Mouse (Mus musculus) forebrain, embryonic 11.5 days (tissue): ENCODE measurements around the gene Trim67. TPM values are rescaled to one million over a fixed set of nuclear protein-coding genes. Genes with fewer than 3 reads are reported as not detected.
A peak's percentile ranks its signal among the peaks of the same experiment; 100 is the strongest.
"Not testable (repeated sequence)": the region's sequence is repeated elsewhere in the genome, so short reads cannot be mapped to it uniquely, and the experiment has no call there.

Source experiments
- ATAC-seq: fragments of 200-750 bp; cut with Nextera tagmentation; replicated peaks from 2 replicates; pipeline ENCODE4 v1.8.0; 2017; ENCODE audit warnings: moderate TSS enrichment; ENCODE audit not compliant: low FRiP score
- DNase-seq: peaks from one replicate; pipeline ENCODE4 v3.0.0-alpha.2; 2017; ENCODE audit warnings: low spot score
- H3K27ac ChIP-seq: fragments of 300-500 bp; sonication (generic); 2 replicates; pipeline ENCODE4 v1.5.1; 2014; ENCODE audit warnings: low read depth, low read length
- H3K27me3 ChIP-seq: fragments of 300-500 bp; sonication (generic); 2 replicates; pipeline ENCODE4 v1.6.1; 2014; ENCODE audit warnings: mild to moderate bottlenecking, low read length, mixed read lengths; ENCODE audit not compliant: control insufficient read depth, insufficient read depth
- H3K36me3 ChIP-seq: fragments of 300-500 bp; sonication (generic); 2 replicates; pipeline ENCODE4 v1.6.1; 2014; ENCODE audit warnings: mild to moderate bottlenecking, low read length, moderate library complexity, mixed read lengths; ENCODE audit not compliant: control insufficient read depth, insufficient read depth
- H3K4me1 ChIP-seq: fragments of 300-500 bp; sonication (generic); replicated peaks from 2 replicates; pipeline ENCODE4 v1.6.1; 2014; ENCODE audit warnings: low read length, mixed read lengths; ENCODE audit not compliant: control insufficient read depth, insufficient read depth
- H3K4me2 ChIP-seq: fragments of 300-500 bp; sonication (generic); 2 replicates; pipeline ENCODE4 v1.6.1; 2014; ENCODE audit warnings: low read depth, mild to moderate bottlenecking, low read length, moderate library complexity, mixed read lengths; ENCODE audit not compliant: severe bottlenecking
- H3K4me3 ChIP-seq: fragments of 300-500 bp; sonication (generic); 2 replicates; pipeline ENCODE4 v1.5.1; 2014; ENCODE audit warnings: low read depth, low read length
- H3K9ac ChIP-seq: fragments of 300-500 bp; sonication (generic); 2 replicates; pipeline ENCODE4 v1.6.1; 2014; ENCODE audit warnings: low read length
- H3K9me3 ChIP-seq: fragments of 300-500 bp; sonication (generic); 2 replicates; pipeline ENCODE4 v1.6.1; 2016; ENCODE audit warnings: low read length, mixed read lengths; ENCODE audit not compliant: control insufficient read depth
- WGBS: fragments of 180-500 bp; shearing (Covaris S2); extraction: QIAGEN DNeasy Blood & Tissue Kit; methylation state at CpG from one replicate; pipeline ENCODE4 v1.1.7; 2014; 5-methylcytosine and 5-hydroxymethylcytosine counted together
- polyA plus RNA-seq: library from polyadenylated mRNA; unstranded; fragments of >200 nt; fragmentation: Nextera tagmentation; extraction: Ambion mirVana; gene quantifications from 2 replicates; pipeline ENCODE4 v1.2.1, GENCODE M21; 2014

Trim67 gene
- polyA plus RNA-seq, 1 experiment from 2014 or later, result 2.2 TPM

DNA sequence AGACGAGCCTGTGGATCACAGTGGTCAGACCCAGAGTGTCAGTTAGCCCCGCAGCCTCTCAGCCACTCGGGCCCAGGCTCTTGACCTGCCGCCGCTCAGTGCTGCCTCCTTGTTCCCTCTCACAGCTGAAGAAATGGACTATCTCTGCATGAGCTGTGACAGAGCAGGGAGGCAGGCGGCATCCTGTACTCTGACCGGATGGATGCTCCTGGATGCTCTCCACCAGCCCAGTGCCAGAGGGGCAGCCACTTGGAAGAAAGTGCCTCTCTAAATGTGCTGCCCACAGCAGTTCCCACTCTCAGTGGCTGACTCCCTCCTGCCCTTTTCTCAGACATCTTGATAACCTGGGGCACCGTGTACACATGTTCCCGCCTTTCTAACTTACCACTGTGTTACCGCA lies 48.9 kb downstream of the Trim67 start:
- peaks cover 8% of the 10 kb centered on the region; the same call in 1 of the 2 replicates for H3K36me3 ChIP-seq
- H3K27ac ChIP-seq, result no peak overlapping the region
- no peaks in the 10 kb centered on the region for H3K9me3 ChIP-seq
- DNase-seq (no peak), ATAC-seq (no peak)
- WGBS, result 92% methylated on average over 10 of the region's 10 CpGs
- H3K9ac ChIP-seq, result no peak overlapping the region
- no peak overlapping the region for H3K4me2 ChIP-seq
- no peak overlapping the region for H3K4me3 ChIP-seq
- H3K4me1 ChIP-seq, result no peaks in the 10 kb centered on the region
- H3K27me3 ChIP-seq, result no peaks in the 10 kb centered on the region

DNA sequence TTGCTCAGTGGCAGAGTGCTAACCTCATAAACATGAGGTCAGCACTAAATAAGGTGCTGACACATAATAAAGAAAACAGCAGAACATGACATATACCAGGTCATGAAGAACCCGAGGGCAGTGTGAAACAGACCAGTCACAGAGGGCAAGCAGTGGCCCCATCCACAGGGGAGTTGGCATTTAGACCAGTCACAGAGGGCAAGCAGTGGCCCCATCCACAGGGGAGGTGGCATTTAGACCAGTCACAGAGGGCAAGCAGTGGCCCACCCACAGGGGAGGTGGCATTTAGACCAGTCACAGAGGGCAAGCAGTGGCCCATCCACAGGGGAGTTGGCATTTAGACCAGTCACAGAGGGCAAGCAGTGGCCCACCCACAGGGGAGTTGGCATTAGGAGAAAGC lies 50.0 kb downstream of the Trim67 start:
- not testable (repeated sequence) for H3K9ac ChIP-seq, ATAC-seq, H3K9me3 ChIP-seq, H3K27me3 ChIP-seq, H3K27ac ChIP-seq, H3K4me1 ChIP-seq, H3K4me2 ChIP-seq, H3K4me3 ChIP-seq, H3K36me3 ChIP-seq, DNase-seq
- 76% methylated on average over 1 of the region's 1 CpGs for WGBS

DNA sequence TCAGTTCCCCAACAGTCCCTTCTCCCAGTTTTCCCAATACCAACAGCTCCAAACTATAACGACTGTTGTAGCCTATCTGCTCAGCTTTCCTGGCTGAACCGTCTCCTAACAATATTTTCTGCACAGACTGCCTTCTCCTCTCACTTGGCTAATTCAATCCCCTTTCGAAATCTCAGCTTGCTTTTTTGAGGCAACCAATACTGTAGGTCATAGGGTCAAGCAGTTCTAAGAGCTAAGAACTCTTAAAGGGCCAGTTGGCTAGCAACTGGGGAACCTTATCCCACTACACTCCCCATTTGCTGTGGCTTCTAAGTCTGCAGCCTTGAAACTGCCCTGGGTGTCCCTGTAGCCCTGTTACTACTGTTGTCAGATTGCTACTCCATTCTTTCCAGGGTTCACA lies 52.2 kb downstream of the Trim67 start:
- H3K36me3 ChIP-seq, result peaks cover 5% of the 10 kb centered on the region; the same call in 1 of the 2 replicates
- no peak overlapping the region for H3K27ac ChIP-seq
- no peak overlapping the region for H3K4me2 ChIP-seq
- 75% methylated on average over 3 of the region's 3 CpGs for WGBS
- H3K4me3 ChIP-seq, result no peak overlapping the region
- no peaks in the 10 kb centered on the region for H3K27me3 ChIP-seq
- H3K4me1 ChIP-seq, result no peaks in the 10 kb centered on the region
- no peak overlapping the region for H3K9ac ChIP-seq
- H3K9me3 ChIP-seq, result no peaks in the 10 kb centered on the region
- ATAC-seq (no peak), DNase-seq (no peak)

DNA sequence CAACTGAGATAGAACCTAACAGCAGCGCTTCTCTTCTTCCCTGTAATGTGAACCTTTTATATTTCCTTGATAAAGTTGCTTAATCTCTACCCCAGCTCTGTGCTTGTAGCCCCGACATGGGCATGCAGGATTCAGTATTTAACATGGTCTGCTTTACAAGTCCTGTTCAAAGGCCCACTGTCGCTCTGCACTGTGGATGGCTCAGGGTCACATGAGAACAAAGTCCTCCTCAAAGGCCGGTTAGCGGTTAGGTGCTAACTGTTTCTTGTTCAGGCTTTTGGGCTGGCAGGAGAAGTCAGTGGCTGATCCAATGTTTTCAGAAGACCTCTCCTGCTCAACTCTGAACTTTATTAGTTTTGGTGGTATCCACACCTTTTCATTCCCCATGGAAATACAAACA lies 52.7 kb downstream of the Trim67 start:
- H3K4me2 ChIP-seq, result no peak overlapping the region
- no peak overlapping the region for H3K27ac ChIP-seq
- H3K4me3 ChIP-seq, result no peak overlapping the region
- no peak overlapping the region for H3K9ac ChIP-seq
- DNase-seq, result no peak
- no peaks in the 10 kb centered on the region for H3K9me3 ChIP-seq
- peaks cover 3% of the 10 kb centered on the region; the same call in 1 of the 2 replicates for H3K36me3 ChIP-seq
- H3K27me3 ChIP-seq, result no peaks in the 10 kb centered on the region
- ATAC-seq, result no peak
- WGBS, result 92% methylated on average over 5 of the region's 5 CpGs
- no peaks in the 10 kb centered on the region for H3K4me1 ChIP-seq

DNA sequence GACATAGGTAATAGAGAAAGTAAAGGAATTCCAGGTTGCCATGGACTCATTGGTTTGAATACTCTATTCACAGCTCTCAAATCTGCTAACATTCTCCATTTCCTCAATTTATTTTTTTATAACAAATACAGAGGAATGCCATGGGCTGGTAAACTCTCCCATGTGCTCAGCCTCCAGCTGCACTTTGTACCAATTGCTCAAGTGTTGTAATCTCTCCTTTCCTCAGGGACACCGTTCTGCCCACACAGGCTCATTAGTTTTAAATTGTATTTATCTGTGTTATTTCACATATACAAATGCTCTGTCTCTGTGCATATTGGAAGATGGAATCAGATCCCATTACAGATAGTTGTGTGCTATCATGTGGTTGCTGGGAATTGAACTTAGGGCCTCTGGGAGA lies 60.6 kb downstream of the Trim67 start:
- no peak overlapping the region for H3K4me3 ChIP-seq
- 89% methylated on average over 1 of the region's 1 CpGs for WGBS
- no peak overlapping the region for H3K27ac ChIP-seq
- H3K4me2 ChIP-seq, result no peak overlapping the region
- ATAC-seq, result no peak
- H3K27me3 ChIP-seq, result no peaks in the 10 kb centered on the region
- no peaks in the 10 kb centered on the region for H3K4me1 ChIP-seq
- DNase-seq, result no peak
- H3K9me3 ChIP-seq, result no peaks in the 10 kb centered on the region; the same call in 1 of the 2 replicates
- no peak overlapping the region for H3K9ac ChIP-seq
- H3K36me3 ChIP-seq, result peaks cover 24% of the 10 kb centered on the region

DNA sequence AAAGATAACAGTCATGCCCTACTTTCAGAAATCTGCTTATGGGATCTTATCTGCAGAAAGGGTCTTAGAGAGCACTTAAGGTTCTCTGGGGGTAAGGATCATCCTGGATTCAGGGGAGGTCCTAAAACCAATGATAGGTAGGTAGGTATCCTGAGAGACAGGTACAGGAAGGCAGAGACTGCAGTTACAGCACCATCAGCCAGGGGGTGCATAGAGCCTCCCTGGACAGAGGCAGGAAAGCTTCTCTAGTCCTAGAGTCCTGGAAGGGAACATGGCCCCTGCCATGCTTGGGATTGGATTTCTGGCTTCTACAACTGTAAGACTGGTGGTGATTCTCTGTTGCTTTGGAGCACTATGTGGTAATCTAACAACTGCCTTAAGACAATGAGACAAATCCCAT lies 66.6 kb downstream of the Trim67 start:
- peaks cover 33% of the 10 kb centered on the region for H3K36me3 ChIP-seq
- H3K4me3 ChIP-seq, result no peak overlapping the region
- no peak overlapping the region for H3K9ac ChIP-seq
- no peaks in the 10 kb centered on the region; the same call in 1 of the 2 replicates for H3K9me3 ChIP-seq
- DNase-seq (no peak), ATAC-seq (no peak)
- no peaks in the 10 kb centered on the region for H3K27me3 ChIP-seq
- peaks cover 8% of the 10 kb centered on the region; the same call in 1 of the 2 replicates for H3K4me1 ChIP-seq
- no peak overlapping the region for H3K4me2 ChIP-seq
- H3K27ac ChIP-seq, result no peak overlapping the region

DNA sequence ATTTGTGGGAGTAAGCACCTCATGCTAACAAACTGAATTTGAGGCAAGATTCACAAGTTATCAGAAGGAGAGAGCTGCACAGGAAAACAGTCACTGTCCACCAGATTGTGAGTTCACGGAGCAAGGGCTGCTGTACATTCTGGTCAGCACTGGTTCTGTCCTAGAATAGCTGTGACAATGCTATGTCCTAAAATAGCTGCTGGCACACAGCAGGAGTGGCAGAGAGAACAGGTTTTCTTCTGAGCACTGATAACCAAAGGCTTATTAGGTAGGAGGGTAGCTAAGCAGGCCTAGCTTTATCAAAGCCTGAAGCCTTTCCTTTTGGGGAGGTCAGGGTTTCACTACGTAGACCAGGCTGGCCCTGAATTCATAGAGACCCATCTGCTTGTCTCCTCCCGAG lies 67.3 kb downstream of the Trim67 start:
- Histone ChIP-seq H3K27me3 (no peaks in the 10 kb centered on the region), H3K4me2 (no peak overlapping the region), H3K36me3 (peaks cover 28% of the 10 kb centered on the region), H3K27ac (no peak overlapping the region), H3K4me3 (no peak overlapping the region), H3K9ac (no peak overlapping the region), H3K4me1 (peaks cover 8% of the 10 kb centered on the region; the same call in 1 of the 2 replicates), H3K9me3 (no peaks in the 10 kb centered on the region)
- ATAC-seq, result no peak
- WGBS, result 89% methylated on average over 3 of the region's 3 CpGs
- no peak for DNase-seq

DNA sequence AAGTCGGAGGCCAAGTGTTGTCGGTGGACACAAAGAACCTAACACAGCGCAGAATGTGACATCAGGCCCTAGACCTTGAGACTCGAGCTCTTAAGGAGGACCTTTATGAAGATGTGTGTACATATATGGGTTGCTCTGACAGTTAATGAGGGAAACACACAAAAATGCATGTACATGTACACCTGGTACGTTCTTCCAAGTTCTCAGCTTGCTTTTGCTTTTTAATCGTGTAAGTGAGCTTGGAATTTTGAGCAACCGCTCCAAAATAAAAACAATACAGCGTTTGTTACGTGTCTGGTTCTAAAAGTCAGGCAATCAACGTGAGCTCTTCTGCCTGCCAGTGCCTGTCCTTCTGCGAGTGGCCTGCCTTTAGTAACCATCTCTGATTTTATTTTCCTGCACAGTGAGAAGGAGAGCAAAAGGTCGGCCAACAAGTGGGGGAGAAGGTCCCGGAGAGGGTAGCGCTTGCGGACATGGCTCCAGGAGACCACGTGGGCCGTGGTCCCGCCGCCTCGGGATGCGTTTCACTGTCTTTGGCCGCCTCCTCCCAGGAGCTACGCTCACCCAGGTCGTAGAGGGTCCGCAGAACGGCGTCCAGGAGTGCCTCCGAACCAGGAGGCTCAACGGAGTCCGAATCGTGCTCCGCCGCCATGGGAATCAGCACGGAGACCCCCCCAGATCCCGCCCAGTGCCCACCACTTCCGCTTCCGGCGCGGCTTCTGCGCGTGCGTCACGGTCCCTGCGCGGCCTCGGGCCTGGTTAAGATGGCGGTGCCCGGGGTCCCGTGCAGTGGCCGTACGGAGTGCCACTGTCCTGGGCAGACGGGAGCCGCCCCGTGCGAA lies 69.7 kb downstream of the Trim67 start, which contains the start of the genes Gnpat and 2810004N23Rik:
Gene Gnpat, plus strand, starts transcription at position 713 of the 842 bp plus-strand sequence.
Gene 2810004N23Rik, minus strand, starts transcription at position 800 of the 842 bp plus-strand sequence.
- no peaks in the 10 kb centered on the region for H3K27me3 ChIP-seq
- H3K36me3 ChIP-seq, result peaks cover 14% of the 10 kb centered on the region; the same call in 1 of the 2 replicates
- H3K9me3 ChIP-seq, result no peaks in the 10 kb centered on the region
- ATAC-seq (peak; percentile 98), DNase-seq (peak; percentile 97)
- peak within 1 kb of the TSS; percentile 98 for H3K9ac ChIP-seq
- H3K4me3 ChIP-seq, result peak within 1 kb of the TSS; percentile 95
- H3K4me1 ChIP-seq, result peaks cover 8% of the 10 kb centered on the region; the same call in 1 of the 2 replicates
- 2% methylated on average over 55 of the region's 55 CpGs for WGBS
- H3K27ac ChIP-seq, result peak within 1 kb of the TSS; percentile 81
- H3K4me2 ChIP-seq, result peak within 1 kb of the TSS; percentile 66
